Mouse (Mus musculus) myocyte (in vitro differentiated cells): ENCODE results near the gene Arhgap23. TPM values are rescaled to one million over a fixed set of nuclear protein-coding genes. Genes with fewer than 3 reads are reported as not detected.

ENCODE experiments used
- H3K27me3 ChIP-seq: one replicate; pipeline ENCODE4 v1.6.1; 2011; ENCODE audit not compliant: control insufficient read depth, insufficient read depth, insufficient read length
- H3K36me3 ChIP-seq: one replicate; pipeline ENCODE4 v1.6.1; 2011; ENCODE audit not compliant: control insufficient read depth, insufficient read depth
- H3K4me2 ChIP-seq: one replicate; pipeline ENCODE4 v1.6.1; 2011; ENCODE audit warnings: low read depth, control low read depth
- H3K4me3 ChIP-seq: one replicate; pipeline ENCODE4 v1.5.1; 2011; ENCODE audit warnings: mild to moderate bottlenecking, control low read depth, moderate library complexity
- H3K79me2 ChIP-seq: one replicate; pipeline ENCODE4 v1.6.1; 2011; ENCODE audit not compliant: control insufficient read depth, insufficient read depth
- H3ac ChIP-seq: one replicate; pipeline ENCODE4 v1.6.1; 2011; ENCODE audit not compliant: control insufficient read depth, insufficient read length
- CEBPB ChIP-seq: IDR thresholded peaks from 2 replicates; pipeline ENCODE4 v1.6.1; 2011; ENCODE audit warnings: mild to moderate bottlenecking, moderate library complexity; ENCODE audit not compliant: poor library complexity, insufficient read depth, severe bottlenecking
- E2F4 ChIP-seq: IDR thresholded peaks from one replicate; pipeline ENCODE4 v1.6.1; 2011; ENCODE audit warnings: mild to moderate bottlenecking, control low read depth, moderate library complexity; ENCODE audit not compliant: insufficient read depth
- MAX ChIP-seq: IDR thresholded peaks from one replicate; pipeline ENCODE4 v1.6.1; 2011; ENCODE audit warnings: low read depth, mild to moderate bottlenecking, control low read depth
- MYOD1 ChIP-seq, 3 experiments: IDR thresholded peaks; one replicate each; pipeline ENCODE4 v1.6.1; 2011; ENCODE audit warnings: control low read depth in 2 of 3, low read depth in 2 of 3, mild to moderate bottlenecking in 2 of 3, moderate library complexity in 1 of 3; ENCODE audit not compliant: insufficient read length in 2 of 3, control insufficient read depth in 1 of 3
- MYOG ChIP-seq, 3 experiments: IDR thresholded peaks; one replicate each; pipeline ENCODE4 v1.6.1; 2011; ENCODE audit warnings: control low read depth in 2 of 3, low read depth in 2 of 3, mild to moderate bottlenecking in 2 of 3; ENCODE audit not compliant: insufficient read length in 2 of 3, control insufficient read depth in 1 of 3, insufficient read depth in 1 of 3
- POLR2A ChIP-seq: IDR thresholded peaks from one replicate; pipeline ENCODE4 v1.6.1; 2011; ENCODE audit warnings: low read depth, mild to moderate bottlenecking, control low read depth, moderate library complexity; ENCODE audit not compliant: insufficient read length
- POLR2AphosphoS2 ChIP-seq: IDR thresholded peaks from one replicate; pipeline ENCODE4 v1.6.1; 2011; ENCODE audit warnings: low read depth, control low read depth; ENCODE audit not compliant: insufficient read length
- REST ChIP-seq: IDR thresholded peaks from one replicate; pipeline ENCODE4 v1.6.1; 2011; ENCODE audit warnings: mild to moderate bottlenecking, control low read depth, moderate library complexity; ENCODE audit not compliant: insufficient read depth, insufficient read length
- SRF ChIP-seq: IDR thresholded peaks from one replicate; pipeline ENCODE4 v1.6.1; 2011; ENCODE audit warnings: low read depth; ENCODE audit not compliant: control insufficient read depth, insufficient read length
- TCF12 ChIP-seq: IDR thresholded peaks from one replicate; pipeline ENCODE4 v1.6.1; 2011; ENCODE audit warnings: mild to moderate bottlenecking, control low read depth; ENCODE audit not compliant: poor library complexity, insufficient read depth, severe bottlenecking
- TCF3 ChIP-seq: IDR thresholded peaks from one replicate; pipeline ENCODE4 v1.6.1; 2011; ENCODE audit warnings: low read depth, control low read depth; ENCODE audit not compliant: insufficient read length
- USF1 ChIP-seq: IDR thresholded peaks from one replicate; pipeline ENCODE4 v1.6.1; 2011; ENCODE audit warnings: low read depth, mild to moderate bottlenecking, control low read depth, moderate library complexity
- polyA plus RNA-seq: library from polyadenylated mRNA; unstranded; fragments of >200 nt; fragmentation: generic; extraction: Trizol; gene quantifications from one replicate; pipeline ENCODE4 v1.2.1, GENCODE M21; 2012; ENCODE audit warnings: missing spikeins

Arhgap23 gene
- polyA plus RNA-seq, 1 experiment = 41.9 TPM

GRCm38 (mm10) chr11:97545808-97546560 is 130.7 kb downstream of the Arhgap23 start:
- Histone ChIP-seq H3ac (no peak overlapping the region), H3K79me2 (no peaks in the 10 kb centered on the region), H3K4me3 (no peak overlapping the region), H3K4me2 (no peak overlapping the region), H3K36me3 (no peaks in the 10 kb centered on the region), H3K27me3 (peaks cover 98% of the 10 kb centered on the region)
- TF ChIP-seq MYOG (IDR thresholded peaks at IDR 0.05; ENCODE audit: control insufficient read depth in 1 of 3, insufficient read depth in 1 of 3, insufficient read length in 2 of 3, low read depth in 2 of 3) (no peak), MYOD1 (IDR thresholded peaks at IDR 0.05; ENCODE audit: control insufficient read depth in 1 of 3, insufficient read length in 2 of 3, low read depth in 2 of 3) (no peak), REST (no peak), USF1 (no peak), CEBPB (no peak), POLR2AphosphoS2 (no peak), MAX (no peak), POLR2A (no peak), TCF12 (no peak), SRF (no peak), TCF3 (no peak), E2F4 (no peak)

DNA sequence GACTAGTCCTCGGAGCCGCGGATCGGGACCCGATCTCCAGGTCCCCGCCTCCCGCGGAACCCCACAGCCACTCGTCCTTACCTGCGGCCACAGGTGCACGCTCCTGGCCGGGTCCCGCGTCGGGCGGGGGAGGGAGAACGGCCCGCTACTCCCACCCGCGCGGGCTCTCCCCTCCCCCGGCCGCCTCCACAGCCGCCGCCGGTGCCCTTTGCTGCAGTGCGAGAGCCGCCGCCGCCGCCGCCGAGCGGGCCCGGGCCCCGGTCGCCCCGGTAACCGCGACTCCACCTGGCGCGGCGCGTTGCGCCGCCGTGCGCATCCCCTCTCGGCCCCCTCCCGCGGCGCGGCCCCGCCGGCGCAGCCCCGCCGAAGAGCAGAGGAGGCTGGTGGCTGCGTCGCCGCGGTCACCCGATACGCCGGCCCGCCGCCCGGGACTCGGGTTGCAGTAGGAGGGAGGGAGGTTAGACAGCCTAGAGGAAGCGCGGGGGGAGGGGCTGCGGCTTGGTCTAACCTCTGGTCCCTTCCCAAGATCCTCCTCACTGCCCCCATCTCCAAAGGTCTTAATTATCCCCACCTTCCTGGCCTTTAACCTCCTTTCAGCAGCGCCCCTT is 131.6 kb downstream of the Arhgap23 start:
- H3K79me2 ChIP-seq = no peaks in the 10 kb centered on the region

GRCm38 (mm10) chr11:97547957-97548706 is 132.8 kb downstream of the Arhgap23 start:
- no peaks in the 10 kb centered on the region for H3K79me2 ChIP-seq
- H3K4me3 ChIP-seq = no peak overlapping the region
- H3K27me3 ChIP-seq = peaks cover 98% of the 10 kb centered on the region
- no peak overlapping the region for H3ac ChIP-seq
- no peak overlapping the region for H3K4me2 ChIP-seq
- no peaks in the 10 kb centered on the region for H3K36me3 ChIP-seq
- TF ChIP-seq POLR2A = no peak
- TF ChIP-seq TCF3 = no peak
- no peak for TF ChIP-seq TCF12
- no peak for TF ChIP-seq MYOD1 (IDR thresholded peaks at IDR 0.05; ENCODE audit: control insufficient read depth in 1 of 3, insufficient read length in 2 of 3, low read depth in 2 of 3)
- TF ChIP-seq POLR2AphosphoS2 = no peak

More for the DNA sequence above, 131.6 kb downstream of the Arhgap23 start:
- Histone ChIP-seq H3K4me2 (peak overlapping the region; percentile 34), H3K36me3 (no peaks in the 10 kb centered on the region), H3ac (no peak overlapping the region), H3K4me3 (no peak overlapping the region), H3K27me3 (peaks cover 99% of the 10 kb centered on the region)
- TF ChIP-seq E2F4 (no peak), CEBPB (no peak), TCF12 (no peak), TCF3 (no peak), USF1 (no peak), MAX (no peak), SRF (no peak), REST (no peak), POLR2AphosphoS2 (no peak), MYOG (IDR thresholded peaks at IDR 0.05; ENCODE audit: control insufficient read depth in 1 of 3, insufficient read depth in 1 of 3, insufficient read length in 2 of 3, low read depth in 2 of 3) (no peak), POLR2A (no peak), MYOD1 (IDR thresholded peaks at IDR 0.05; ENCODE audit: control insufficient read depth in 1 of 3, insufficient read length in 2 of 3, low read depth in 2 of 3) (no peak)

DNA sequence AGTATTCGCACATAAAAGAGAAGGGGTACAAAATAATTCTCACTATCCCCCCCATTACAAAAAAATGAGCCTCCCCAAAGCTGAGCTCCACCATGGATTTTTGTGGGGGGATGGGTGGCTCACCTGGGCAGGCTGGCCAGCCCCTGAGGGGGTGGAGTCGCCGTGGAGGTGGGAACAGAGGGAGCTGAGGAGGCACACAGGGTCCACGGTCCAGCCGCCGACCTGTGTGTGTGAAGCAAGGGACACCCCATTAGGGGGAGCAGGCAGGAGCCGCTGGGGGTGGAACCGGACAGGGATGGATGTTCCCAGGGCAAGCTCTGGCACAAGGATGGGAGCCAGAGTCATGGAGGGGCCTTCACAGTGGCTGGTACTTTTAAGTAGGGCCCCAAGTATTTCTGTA is 133.4 kb downstream of the Arhgap23 start:
- Histone ChIP-seq H3K4me3 (no peak overlapping the region), H3K79me2 (no peaks in the 10 kb centered on the region), H3ac (no peak overlapping the region), H3K27me3 (peaks cover 95% of the 10 kb centered on the region), H3K36me3 (no peaks in the 10 kb centered on the region), H3K4me2 (no peak overlapping the region)
- TF ChIP-seq TCF3 (no peak), SRF (no peak), POLR2A (no peak), REST (no peak), MYOG (IDR thresholded peaks at IDR 0.05; ENCODE audit: control insufficient read depth in 1 of 3, insufficient read depth in 1 of 3, insufficient read length in 2 of 3, low read depth in 2 of 3) (no peak), POLR2AphosphoS2 (no peak), MAX (no peak), TCF12 (no peak), USF1 (no peak)

Other genes starting within 250 kb of the Arhgap23 start
- gene Kpnb1, start 227.7 kb upstream of the Arhgap23 start, polyA plus RNA-seq = 103 TPM
- gene Npepps, start 134.9 kb upstream of the Arhgap23 start, polyA plus RNA-seq = 45.6 TPM
- gene Mrpl45, start 99.8 kb upstream of the Arhgap23 start, polyA plus RNA-seq = 36.3 TPM
- 0.08 TPM for gene Gpr179, start 63.5 kb upstream of the Arhgap23 start, polyA plus RNA-seq
- gene Socs7, start 53.0 kb upstream of the Arhgap23 start, polyA plus RNA-seq = 19.8 TPM
- 1.0 TPM for gene 4933428G20Rik, start 84.8 kb downstream of the Arhgap23 start, polyA plus RNA-seq
- not detected for gene Srcin1, start 160.7 kb downstream of the Arhgap23 start, polyA plus RNA-seq
- gene Epop, start 214.2 kb downstream of the Arhgap23 start, polyA plus RNA-seq = 3.3 TPM
- gene Mllt6, start 247.9 kb downstream of the Arhgap23 start, polyA plus RNA-seq = 15.5 TPM